Mouse (Mus musculus): ENCODE results near the gene Nudt3.

DNA sequence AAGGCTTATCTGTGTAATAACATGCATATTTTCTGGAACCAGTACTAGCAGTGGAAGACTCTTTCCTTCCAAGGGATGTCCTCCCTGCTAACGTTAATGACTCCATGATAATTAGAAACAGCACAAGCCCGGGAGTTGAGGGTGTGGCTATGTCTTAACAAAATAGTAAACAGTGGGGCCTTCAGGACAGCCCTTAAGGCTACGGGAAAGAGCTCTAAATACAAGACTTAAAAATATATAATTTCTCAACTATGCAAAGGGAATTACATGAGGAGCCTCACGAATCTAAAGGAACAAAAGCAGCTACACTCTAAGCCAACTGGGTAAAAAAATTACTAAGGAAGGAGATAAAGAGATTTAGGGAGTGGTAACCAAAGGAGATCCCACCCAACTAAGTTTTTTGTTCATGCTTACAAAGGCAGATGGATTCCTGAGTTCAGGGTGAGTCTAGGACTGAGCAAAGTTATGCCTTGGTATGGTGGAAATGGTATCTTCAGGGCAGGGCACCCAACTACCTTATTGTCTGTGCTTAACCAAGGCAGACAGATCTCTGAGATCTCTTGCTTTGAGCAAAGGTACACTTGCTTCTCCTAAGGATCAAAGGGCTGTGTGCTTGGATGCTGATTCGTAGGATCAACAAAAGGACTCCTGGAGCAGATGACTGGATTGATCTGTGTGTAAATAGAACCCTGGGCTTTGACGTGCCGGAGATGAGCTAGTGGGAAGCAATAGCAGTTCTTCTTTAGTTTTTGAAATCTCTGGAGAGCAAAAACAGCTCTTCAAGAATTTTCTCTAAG, 2.4 kb upstream of the Nudt3 start:
- no peak for TF ChIP-seq TCF12 (IDR thresholded peaks at IDR 0.05; ENCODE audit: insufficient read depth, poor library complexity, severe bottlenecking)
- TF ChIP-seq USF1 (IDR thresholded peaks at IDR 0.05; ENCODE audit: low read depth): no peak
- TF ChIP-seq POLR2A (IDR thresholded peaks at IDR 0.05; ENCODE audit: insufficient read length, low read depth): no peak
- no peak for TF ChIP-seq MYOD1 (IDR thresholded peaks at IDR 0.05; ENCODE audit: control insufficient read depth in 1 of 3, insufficient read length in 2 of 3, low read depth in 2 of 3)
- no peak for TF ChIP-seq REST (IDR thresholded peaks at IDR 0.05; ENCODE audit: insufficient read depth, insufficient read length)
- no peak for TF ChIP-seq SRF (IDR thresholded peaks at IDR 0.05; ENCODE audit: control insufficient read depth, insufficient read length, low read depth)
